Mouse (Mus musculus) urinary bladder, postnatal 14 days (tissue): ENCODE data around the gene Fubp3.

ENCODE experiments used
- DNase-seq: peaks from one replicate; pipeline ENCODE4 v3.0.0; 2021; ENCODE audit warnings: low spot score

The Fubp3 gene

GRCm38 (mm10) chr2:31619208-31619607 lies 46.8 kb downstream of the Fubp3 start:
- no peak for DNase-seq

DNA sequence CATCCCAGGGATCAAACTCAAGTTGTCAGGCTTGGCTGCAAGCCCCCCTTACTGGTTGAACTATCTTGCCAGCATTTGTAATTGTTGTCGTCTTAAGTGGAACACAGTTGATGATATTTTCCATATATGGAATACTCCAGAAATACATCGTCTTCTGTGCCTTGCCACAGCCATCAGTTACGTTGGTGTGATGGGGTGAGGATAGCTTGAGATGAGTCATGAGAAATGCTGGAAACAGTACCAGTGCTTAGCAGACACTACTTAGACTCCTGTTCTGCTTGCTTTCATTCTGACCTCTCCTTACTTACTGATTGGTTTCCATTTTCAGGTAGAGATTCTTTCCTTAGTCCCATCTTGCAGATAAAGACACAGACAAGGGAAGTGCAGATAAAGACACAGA lies 61.1 kb downstream of the Fubp3 start:
- no peak for DNase-seq

- no peak for DNase-seq
Observed at GRCm38 (mm10) chr2:31635281-31636137, 63.1 kb downstream of the Fubp3 start.

GRCm38 (mm10) chr2:31636138-31636741 lies 63.8 kb downstream of the Fubp3 start:
- no peak for DNase-seq

GRCm38 (mm10) chr2:31636742-31637141 lies 64.3 kb downstream of the Fubp3 start:
- no peak for DNase-seq

GRCm38 (mm10) chr2:31637311-31637710 lies 64.9 kb downstream of the Fubp3 start:
- no peak for DNase-seq

DNA sequence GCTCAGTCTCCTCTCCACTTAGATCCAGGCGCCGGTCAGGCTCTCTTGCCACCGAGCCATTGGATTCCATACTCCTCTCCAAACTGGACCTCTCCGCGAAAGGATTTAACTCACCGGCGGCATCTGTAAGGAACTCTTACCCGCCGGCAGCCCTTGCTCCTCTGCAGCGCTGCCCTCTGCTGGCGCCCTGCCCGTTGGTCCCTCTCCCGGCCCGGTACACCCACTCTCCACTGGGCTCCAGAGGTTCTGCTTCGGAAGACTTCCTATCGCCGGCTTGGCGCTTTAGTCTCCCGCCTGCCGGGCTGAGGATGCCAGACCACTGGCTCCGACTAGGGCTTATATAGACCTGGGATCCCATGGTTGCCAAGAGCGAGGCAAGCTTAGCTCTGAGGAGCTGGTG lies 65.4 kb downstream of the Fubp3 start:
- DNase-seq = peak; percentile 56

GRCm38 (mm10) chr2:31638581-31639465 lies 66.4 kb downstream of the Fubp3 start:
- no peak for DNase-seq

DNA sequence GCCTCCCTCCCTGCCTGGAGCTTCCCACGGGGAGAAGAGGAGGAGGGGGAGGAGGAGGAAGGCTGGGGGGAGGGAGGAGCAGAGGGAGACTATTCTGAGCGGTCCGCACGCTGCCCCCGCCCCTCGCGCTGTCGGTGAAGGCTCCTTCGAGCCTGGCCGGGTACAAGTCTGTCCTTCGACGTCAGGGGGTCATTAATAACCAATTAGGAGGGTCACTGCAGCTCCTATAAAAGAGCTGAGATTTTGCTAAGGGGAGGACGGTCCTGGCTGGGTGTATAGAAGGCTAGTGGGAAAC lies 67.0 kb downstream of the Fubp3 start:
- no peak for DNase-seq

DNA sequence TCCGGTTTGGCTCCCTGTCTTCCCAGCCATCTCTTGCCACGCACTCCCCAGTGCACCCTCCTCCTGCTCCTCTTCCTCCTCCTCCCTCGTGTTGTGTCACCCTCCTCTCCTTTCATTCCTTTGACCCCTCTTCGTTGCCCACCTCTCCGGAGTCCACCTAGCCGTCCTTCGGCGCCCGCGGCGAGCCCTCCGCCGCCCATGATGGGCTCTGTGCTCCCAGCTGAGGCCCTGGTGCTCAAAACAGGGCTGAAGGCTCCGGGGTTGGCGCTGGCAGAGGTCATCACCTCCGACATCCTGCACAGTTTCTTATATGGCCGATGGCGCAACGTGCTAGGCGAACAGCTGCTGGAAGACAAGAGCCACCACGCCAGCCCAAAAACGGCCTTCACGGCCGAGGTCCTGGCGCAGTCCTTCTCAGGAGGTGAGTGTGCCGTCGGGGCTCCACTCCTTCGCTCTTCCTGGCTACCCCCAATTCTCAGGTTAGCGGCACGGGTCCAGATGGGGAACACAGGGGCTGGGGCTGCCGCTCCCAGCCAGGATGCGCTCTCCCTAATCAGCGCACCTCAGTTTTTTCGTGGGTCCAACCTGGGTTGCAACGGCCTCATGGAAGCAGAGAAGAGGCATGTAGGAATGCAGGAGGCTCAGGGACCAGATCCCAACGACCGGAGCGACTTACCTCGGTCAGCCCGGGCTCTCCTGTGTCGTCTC lies 67.6 kb downstream of the Fubp3 start, which contains the start of gene Prdm12:
Prdm12 (plus strand) TSS at position 137 of the 708 bp plus-strand sequence.
- no peak for DNase-seq

GRCm38 (mm10) chr2:31640609-31641507 lies 68.4 kb downstream of the Fubp3 start:
- no peak for DNase-seq

DNA sequence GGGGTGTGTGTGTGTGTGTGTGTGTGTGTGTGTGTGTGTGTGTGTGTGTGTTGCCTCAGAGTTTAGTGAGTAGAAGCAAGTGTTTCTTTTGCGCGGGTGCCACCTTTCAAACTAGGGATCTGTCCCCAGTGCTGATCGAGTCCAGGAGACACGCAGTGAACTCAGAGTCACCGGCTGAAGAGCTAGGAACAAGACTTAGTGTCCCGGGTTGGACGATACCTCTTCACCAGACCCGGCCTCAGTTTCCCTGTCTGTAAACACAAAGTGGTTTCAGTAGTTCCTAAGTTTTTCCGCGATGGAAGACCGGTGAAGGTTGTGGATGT lies 69.0 kb downstream of the Fubp3 start:
- DNase-seq = no peak

DNA sequence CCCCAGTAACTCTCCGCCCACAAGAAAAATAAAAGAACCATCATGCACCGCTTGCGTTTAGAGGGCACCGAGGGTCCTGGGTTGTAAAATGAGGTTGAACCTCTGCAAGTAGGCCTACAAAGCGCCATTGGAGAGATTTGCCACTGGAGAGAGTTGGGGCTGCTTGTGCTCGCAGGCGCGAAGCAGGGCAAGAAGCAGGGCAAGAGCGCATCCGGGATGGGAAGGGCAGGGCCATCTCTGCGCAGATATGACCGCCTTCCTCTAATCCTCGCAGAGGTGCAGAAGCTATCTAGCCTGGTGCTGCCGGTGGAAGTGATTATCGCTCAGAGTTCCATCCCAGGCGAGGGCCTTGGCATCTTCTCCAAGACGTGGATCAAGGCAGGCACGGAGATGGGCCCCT lies 69.5 kb downstream of the Fubp3 start:
- no peak for DNase-seq

DNA sequence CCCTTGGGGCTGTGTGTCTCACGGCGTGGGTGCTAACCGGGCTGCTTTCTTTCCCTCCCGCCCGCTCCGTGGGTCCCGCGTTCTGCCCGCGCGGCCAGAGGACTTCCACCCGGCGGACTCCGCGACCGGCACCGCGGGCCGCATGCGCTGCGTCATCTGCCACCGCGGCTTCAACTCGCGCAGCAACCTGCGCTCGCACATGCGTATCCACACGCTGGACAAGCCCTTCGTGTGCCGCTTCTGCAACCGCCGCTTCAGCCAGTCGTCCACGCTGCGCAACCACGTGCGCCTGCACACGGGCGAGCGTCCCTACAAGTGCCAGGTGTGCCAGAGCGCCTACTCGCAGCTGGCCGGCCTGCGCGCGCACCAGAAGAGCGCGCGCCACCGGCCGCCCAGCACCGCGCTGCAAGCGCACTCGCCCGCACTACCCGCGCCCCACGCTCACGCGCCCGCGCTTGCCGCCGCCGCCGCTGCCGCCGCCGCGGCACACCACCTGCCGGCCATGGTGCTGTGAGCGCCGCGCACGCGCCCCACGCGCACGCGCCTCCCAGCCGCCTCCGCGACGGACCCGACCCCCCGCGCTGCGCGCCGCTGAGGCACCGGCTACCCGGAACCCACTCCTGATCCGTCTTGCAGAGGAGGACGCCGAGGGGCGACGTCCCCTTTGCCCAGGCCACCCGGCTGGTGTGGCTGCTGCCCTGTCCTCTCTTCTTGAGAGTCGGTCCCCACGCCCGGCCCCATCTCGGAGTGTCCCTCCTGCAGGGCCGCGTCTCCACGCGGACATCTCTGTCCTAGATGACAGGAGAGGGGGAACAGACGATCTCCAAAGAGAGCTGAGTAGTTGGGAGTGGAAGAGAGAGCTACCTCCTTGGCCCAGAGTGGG lies 81.8 kb downstream of the Fubp3 start:
- DNase-seq = no peak

DNA sequence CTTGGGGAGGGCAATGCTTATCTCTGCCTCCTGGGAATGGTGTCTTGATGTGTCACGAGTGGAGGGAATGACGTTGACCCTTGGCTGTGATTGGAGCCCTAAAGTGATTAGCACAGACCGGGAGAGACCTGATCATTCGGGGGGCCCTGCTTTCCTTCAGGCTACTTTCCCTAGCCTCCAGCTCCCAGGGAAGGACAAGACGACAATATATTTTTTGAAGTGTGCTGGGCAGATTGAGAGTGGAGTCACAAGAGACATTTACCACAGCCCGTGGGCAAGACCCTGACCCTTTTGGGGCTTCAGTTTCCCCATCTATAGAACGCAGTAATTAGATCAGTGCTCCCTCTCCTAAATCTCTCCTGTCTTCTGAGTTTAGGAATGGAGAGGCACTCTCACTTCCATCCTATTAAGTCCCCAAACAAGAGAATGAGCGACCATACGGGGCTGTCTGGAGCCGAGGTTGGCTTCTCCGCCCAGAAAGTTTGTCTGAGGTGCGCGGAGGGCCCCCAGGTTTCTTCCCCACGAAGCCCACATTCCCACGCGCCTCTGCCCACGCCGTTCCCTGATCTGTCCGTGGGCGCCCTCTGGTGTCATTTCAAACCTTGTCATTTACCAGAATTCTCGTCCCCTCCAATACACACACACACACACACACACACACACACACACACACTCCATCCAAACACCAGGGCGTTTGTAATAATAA lies 82.6 kb downstream of the Fubp3 start:
- DNase-seq = peak; percentile 47

- no peak for DNase-seq
Observed at GRCm38 (mm10) chr2:31656374-31656773, 83.9 kb downstream of the Fubp3 start.

DNA sequence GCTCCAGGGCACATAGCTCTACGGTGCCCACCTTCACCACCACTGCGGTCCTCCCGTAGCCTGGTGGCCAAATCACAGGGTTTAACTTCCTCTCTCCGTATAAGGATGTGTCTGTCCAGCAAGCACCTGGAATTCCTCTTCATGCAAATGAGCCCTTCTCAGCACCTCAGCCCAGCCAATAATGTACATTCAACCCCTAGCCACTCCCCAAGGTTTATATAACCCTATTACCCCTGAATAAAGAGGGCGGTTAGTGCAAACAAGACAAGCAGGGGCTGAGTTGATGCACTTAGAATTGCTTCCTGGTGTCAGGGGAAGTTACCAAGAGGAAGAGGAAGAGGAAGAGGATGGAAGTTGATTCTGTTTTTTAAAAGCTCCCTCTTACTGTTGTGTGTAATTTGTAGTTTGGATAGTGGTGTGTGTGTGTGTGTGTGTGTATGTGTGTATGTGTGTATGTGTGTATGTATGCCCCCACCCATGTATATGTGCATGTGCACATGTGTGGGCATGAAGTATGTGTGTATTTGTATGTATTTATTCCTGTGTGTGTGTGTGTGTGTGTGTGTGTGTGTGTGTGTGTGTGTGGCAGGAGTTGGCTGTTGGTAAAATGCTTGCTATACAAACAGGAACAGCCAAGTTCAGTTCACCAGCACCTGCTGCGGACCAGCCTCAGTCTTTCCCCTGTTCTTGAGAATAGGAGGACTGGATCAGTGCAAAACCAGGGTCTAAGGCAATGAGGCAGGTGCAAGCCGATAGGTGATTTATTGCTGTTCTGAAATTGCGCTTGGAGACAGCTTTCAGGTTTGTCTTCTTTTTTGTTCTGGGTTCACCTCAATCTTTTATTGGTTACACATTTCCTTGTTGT lies 90.7 kb downstream of the Fubp3 start:
- no peak for DNase-seq

GRCm38 (mm10) chr2:31663804-31664180 lies 91.3 kb downstream of the Fubp3 start:
- DNase-seq = no peak
